Mouse (Mus musculus) T-helper 2 cell (primary cell): ENCODE measurements around the gene Duoxa2.

ENCODE experiments used
- in situ Hi-C: fragments of 300-600 bp; cut with MboI, MseI; formaldehyde crosslinking; loops from one replicate; pipeline ENCODE4 v1.15.1; 2025; ENCODE audit warnings: high pct_unique_total_duplicates

Duoxa2 gene

DNA sequence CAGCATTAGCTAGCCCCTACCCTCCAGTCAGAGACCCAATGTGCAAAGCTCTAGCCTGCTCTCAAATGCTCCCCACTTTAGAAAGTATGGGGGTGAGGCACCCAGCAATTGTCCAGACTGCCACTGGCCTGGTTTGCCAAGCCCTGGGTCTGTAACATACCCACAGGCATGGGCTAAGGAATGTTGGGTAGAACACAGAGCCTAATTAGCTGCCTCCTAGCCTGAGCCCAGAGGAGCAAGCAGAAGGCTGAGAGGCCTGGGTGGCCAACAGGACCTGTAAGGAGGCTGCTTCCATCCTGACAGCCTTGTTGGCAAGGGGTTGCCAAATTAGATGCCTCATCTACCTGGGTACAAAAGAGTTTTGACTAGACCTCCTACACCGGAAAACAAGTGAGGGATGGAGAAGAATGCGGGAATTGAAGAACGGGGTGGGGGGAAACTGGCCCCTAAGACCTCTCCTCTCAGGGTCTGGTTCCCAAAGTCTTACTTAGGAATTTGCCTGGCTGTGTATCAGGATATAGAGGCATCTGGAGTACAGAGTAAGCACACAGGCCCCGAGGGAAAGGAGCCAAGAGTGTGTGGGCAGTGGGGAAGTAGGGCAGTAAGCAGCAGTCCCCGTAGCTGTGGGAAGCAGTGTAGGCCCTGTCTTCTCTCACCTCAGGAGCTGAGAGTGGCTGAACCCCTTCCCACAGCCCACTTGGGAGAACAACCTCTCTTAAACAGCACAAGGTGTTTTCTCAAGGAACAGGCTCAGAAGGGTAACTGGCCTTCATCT, 52.6 kb downstream of the Duoxa2 start:
- in situ Hi-C loops = no loop called here

- in situ Hi-C loops = no loop called here
These were observed 53.2 kb downstream of the Duoxa2 start for GRCm38 (mm10) chr2:122351931-122352329.
